Mouse (Mus musculus) heart, postnatal 25 days (tissue): ENCODE results near the gene Ccr6. TPM values are rescaled to one million over a fixed set of nuclear protein-coding genes. Genes with fewer than 3 reads are reported as not detected.

Experiments used
- total RNA-seq, 2 experiments: library from RNA; stranded (reverse); gene quantifications; 2 replicates each; pipeline ENCODE4 v1.2.3; 2021

Gene Ccr6
- total RNA-seq, 2 experiments from 2014 or later, result not detected

Other genes with a start within 250 kb of the Ccr6 start
- not detected for gene Gm49673, start 88.3 kb upstream of the Ccr6 start, total RNA-seq
- 10 to 100 TPM; 20.2 to 25.2 TPM for gene Rnaset2a, start 87.9 kb upstream of the Ccr6 start, total RNA-seq
- gene Fgfr1op, start 70.5 kb upstream of the Ccr6 start, total RNA-seq, result 10 to 100 TPM; 12.3 to 13.8 TPM
- gene Mpc1, start 46.9 kb downstream of the Ccr6 start, total RNA-seq, result 100 to 1,000 TPM; 784 to 801 TPM
- 10 to 100 TPM; 15.9 to 17.6 TPM for gene Sft2d1, start 75.1 kb downstream of the Ccr6 start, total RNA-seq
- under 1 TPM; 0.25 to 0.44 TPM for gene Prr18, start 101.4 kb downstream of the Ccr6 start, total RNA-seq
- under 1 TPM; 0.31 to 0.47 TPM for gene T2, start 119.9 kb downstream of the Ccr6 start, total RNA-seq
- not detected for gene T, start 198.4 kb downstream of the Ccr6 start, total RNA-seq